Mouse (Mus musculus) left cerebral cortex, adult 18-20 months (tissue): ENCODE results near the gene Lrrc19. TPM values are rescaled to one million over a fixed set of nuclear protein-coding genes. Genes with fewer than 3 reads are reported as not detected.
"Not testable (repeated sequence)": the region's sequence is repeated elsewhere in the genome, so short reads cannot be mapped to it uniquely, and the experiment has no call there.

Experiments
- DNase-seq, 2 experiments: peaks; one replicate each; pipeline ENCODE4 v3.0.0; 2021 to 2022; ENCODE audit warnings: low spot score in 2 of 2, mixed read lengths in 1 of 2
- long read RNA-seq, 2 experiments: library from polyadenylated mRNA; stranded (forward); transcript quantifications; one replicate each; pipeline ENCODE4 v2.0.0; 2021
- total RNA-seq, 2 experiments: library from RNA; stranded (reverse); gene quantifications; 2 replicates each; pipeline ENCODE4 v1.2.3; 2021

The Lrrc19 gene
- not detected for total RNA-seq
- long read RNA-seq, experiment 1, partial matches to known transcripts = 0 of 1 reads
- long read RNA-seq, experiment 1, other reads (novel, unspliced or antisense) = 1 of 1 reads
- long read RNA-seq, experiment 2 = 0 reads

DNA sequence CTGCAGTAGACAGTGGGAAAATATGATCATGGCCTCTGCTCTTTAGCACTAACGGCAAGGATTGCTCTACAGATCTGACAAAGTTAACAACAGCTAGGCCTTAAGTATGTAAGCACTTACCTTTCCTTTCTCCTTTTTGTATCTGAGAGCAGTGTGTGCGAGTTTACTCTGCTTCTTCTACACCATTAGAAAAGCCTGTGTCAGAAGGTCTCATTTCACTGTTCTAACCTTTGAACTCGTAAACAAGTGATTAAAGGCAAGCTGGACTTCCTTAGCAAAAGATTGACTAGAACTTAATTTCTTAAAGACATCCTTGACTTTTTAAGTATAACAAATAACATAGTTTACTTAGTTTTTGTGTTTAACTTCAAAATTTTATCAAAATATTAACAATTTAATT is at the start of gene Lrrc19:
TSS of gene Lrrc19 (minus strand) at position 225 of the 400 bp plus-strand sequence.
- no peak for DNase-seq

DNA sequence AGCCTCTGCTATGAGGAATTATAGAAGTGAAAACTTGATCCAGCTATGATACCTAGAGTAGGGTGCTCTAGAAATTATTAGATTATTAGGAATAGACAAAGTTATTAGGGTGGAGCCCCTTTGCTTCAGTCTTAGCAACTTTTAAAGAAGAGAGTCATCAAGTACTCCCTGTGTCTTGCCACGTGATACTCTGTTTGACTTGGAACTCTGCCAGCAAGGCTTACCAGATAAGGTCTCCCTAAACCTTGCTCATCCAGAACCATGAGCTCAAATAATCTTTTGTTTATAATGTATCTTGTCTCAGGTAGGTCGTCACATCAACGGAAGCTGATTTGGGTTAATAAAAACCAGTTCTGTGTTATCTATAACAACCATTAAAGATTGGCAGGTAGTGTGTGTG is 46.4 kb upstream of the Lrrc19 start:
- no peak for DNase-seq

DNA sequence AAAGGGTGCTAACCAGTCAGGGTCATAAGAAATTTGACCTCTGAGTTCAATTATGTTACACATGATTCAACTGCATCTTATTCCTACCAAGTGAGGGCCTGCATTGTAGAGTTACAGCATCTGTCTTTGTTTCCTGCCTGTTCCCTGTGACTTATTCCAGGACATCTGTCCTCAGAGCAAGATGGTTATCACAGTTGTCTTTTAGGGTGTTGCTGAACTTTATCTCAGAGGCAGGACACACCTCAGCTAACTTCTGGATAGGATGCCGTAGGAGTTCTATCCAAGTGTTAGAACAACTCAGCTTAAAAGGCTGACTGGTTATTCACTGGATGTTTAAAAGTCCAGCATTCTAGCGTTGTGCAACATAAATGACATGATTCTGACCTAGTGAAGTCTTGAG is 42.2 kb upstream of the Lrrc19 start:
- DNase-seq = no peak

DNA sequence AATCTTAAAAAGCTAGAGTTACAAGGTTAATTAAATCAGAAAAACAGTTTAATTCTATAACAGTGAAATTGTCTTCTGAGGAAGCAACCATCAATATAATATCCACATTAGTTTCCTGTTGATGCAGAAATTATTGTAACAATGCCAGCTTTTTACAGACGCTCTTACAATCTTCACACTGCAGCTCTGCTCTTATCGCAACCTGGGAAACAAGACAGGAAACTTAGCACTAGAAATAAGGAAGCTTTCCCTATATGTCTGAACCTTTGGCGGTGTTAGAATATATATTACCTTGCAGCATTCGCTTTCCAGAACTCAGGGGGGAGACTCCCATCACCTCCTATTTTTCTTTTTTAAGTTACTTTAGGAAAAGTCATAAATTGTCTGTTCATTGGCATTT is 41.1 kb upstream of the Lrrc19 start:
- no peak for DNase-seq

DNA sequence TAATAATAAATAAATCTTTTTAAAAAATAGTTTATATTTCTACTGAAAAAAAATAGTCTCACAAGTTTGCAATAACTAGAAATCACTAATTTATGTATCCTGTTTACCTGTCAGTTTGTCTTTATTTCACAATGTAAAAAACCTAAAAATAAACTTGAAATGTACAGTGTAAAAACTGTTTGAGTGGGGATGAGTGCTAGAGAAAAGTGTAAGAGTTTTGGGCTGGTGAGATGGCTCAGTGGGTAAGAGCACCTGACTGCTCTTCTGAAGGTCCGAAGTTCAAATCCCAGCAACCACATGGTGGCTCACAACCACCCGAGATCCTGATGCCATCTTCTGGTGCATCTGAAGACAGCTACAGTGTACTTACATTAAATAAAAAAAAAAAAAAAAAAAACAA is 39.9 kb upstream of the Lrrc19 start:
- not testable (repeated sequence) for DNase-seq

DNA sequence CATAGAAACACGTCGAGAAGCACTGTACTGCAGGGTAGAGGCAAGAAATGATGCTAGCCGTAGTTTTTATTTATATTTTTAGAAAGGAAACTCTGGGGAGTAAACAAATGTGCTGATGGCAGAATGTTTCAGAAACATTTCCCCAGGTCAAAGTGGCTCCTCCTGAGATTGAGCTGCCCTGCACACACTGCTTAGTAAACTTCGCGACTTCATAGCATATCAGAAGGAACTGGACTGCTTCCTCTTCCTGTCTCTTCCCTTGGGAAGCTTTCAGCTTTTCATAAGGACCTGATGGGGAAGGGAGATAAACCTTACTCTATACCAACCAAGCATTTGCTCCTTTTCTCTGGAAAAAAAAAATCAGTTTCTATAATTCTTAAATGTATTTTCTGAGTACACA is 33.4 kb upstream of the Lrrc19 start:
- DNase-seq = no peak

DNA sequence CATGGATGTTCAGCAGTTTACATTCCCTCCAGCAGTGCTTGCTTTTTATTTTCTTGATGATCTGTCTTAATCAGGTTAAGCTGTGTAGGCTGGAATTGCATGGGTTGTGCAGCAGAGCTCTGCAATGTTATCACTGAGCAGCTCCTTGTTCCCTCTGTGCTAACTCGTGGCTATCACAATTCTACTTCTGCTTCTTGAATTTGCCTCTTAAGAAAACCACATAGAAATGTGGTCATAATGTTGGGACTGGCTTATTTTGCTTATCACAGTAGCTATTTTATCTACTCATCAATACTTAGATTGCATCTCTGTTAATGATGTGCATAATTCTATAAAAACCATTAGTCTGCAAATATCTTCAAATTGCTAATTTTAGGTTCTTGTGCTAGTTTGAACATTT is 32.1 kb upstream of the Lrrc19 start:
- no peak for DNase-seq

DNA sequence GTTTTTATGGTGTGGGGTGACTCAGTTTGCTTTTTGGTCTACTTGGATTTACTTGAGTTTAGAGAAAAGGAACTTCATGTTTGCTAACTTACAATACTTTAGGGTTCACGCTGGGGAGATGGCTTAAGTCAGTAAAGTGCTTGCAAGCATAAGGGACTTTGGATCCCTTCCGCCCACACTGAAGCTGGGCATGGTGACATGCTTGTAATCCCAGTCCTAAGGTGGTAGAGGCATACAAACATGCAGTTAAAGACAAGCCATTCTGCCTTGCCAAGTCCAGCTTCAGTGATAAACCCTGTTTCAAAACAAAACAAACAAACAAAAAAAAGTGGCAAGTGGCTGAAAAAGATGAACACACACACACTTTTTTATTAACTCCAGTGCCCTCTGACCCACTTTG is 31.2 kb upstream of the Lrrc19 start:
- DNase-seq = no peak

DNA sequence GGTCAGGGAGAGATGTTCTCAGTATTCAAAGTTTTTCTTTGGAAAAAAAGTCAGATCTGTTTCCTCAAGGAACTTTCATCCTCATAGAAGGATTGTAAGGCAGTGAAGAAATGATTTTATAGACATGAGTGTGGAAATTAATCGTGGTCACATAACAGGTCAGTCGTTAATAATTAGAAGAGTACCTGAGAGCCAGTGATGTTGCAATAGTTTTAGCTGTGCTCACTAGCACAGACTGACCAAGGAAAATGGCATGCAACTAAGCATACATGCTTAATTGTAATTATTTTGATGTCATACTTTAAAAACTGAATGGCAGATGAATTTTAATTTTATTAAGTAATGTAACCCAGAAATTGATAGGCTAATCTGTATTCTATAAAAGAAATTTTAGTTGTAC is 30.7 kb upstream of the Lrrc19 start:
- no peak for DNase-seq

DNA sequence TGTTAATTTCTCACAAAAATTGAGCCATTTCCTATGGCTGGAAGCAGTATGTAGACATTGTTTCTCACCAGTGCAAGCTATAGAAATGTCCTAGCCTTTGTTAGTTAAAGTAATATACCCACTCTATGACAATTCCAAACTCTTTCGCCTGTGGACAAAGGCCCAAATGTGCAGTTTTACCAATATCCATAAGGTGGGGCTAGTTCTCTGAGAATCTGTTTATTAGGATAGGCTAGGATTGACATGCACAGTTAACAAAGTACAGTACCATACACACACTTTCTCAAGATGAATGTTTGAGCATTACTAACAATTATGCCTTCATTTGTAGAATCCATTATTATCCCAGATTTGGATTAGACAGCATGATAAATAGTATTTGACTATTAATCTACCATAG is 19.8 kb upstream of the Lrrc19 start:
- DNase-seq = peak in 1 of 2 experiments; percentile 2

DNA sequence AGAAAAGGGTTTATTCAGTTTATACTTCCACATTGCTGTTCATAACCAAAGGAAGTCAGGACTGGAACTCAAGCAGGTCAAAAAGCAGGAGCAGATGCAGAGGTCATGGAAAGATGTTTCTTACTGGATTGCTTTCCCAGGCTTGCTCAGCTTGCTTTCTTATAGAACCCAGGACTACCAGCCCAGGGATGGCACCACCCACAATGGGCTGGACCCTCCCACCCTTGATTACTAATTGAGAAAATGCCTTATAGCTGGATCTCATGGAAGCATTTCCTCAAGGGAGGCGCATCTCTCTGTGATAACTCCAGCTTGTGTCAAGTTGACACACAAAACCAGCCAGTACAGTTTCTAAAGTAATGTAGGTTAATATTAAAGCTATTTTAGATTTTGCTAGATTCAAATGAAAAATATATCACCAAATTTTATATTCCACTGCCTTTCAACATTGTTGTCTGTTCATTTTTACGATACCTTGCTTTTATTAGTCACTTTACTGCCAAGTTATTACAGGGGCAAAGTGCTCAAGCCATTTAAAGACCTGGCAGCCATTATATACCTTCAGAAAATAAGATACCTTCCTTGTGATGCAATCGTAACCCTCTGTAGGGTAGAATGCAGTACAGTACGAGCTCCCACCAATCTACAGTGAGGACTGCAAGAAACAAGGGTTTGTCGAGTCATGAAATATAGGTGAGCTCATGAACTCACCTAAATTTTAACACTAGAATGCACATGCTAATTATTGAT is 657 bp upstream of the Lrrc19 start:
- not testable (repeated sequence) for DNase-seq

DNA sequence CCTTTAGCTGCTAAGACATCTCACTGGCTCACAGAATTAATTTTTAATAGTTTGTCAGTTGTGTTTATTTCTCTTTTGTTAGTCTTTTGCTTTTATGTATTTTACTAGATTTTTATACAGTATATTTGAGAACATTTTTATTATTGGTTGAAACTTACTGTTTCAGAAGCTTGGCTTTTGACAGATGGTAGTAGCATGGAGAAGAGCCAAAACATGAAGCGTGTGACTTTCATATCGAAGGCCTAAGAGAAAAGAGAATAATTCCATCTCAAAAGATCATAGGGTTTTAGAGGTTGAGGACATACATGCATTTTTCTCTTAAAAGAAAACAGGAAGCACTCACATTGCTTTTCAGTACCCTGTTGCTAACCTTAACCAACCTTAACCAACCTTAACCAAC is 6.8 kb downstream of the Lrrc19 start:
- DNase-seq = no peak

DNA sequence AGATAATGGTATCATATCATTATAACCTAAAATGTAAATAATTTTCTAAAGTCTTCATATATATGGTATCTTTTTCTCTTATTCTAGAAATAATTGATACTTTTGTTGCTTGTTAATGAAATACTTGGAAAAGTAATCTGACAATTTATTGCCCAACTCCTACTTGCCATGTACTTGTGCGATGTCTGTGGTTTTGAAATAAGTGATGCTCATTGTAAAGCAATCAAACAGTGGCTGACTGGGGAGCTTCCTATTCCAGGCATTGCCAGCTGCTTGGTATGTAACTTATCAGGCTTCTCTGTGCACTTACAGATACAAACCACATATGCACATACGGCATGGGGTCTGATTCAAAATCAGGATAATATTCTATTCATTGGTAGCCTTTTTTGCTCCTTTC is 29.9 kb downstream of the Lrrc19 start:
- DNase-seq = no peak

DNA sequence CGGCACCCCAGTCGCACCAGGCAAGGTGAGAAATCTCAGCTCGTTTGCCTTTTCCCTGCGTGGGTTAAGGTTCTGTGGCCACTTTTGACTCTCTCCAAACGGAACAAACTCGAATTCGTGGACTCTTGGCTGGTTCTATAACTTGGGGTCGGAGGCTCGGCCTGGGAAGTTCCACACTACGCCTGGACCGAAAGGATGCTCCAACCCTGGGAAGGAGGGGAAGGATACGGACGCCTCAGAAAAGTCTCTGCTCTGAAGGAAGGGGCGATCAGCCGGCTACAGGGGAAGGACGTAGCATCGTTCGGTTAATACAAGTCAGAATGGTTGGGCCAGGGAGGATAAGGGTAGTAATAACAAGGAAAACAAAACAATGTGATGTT is 35.3 kb downstream of the Lrrc19 start:
- no peak for DNase-seq

DNA sequence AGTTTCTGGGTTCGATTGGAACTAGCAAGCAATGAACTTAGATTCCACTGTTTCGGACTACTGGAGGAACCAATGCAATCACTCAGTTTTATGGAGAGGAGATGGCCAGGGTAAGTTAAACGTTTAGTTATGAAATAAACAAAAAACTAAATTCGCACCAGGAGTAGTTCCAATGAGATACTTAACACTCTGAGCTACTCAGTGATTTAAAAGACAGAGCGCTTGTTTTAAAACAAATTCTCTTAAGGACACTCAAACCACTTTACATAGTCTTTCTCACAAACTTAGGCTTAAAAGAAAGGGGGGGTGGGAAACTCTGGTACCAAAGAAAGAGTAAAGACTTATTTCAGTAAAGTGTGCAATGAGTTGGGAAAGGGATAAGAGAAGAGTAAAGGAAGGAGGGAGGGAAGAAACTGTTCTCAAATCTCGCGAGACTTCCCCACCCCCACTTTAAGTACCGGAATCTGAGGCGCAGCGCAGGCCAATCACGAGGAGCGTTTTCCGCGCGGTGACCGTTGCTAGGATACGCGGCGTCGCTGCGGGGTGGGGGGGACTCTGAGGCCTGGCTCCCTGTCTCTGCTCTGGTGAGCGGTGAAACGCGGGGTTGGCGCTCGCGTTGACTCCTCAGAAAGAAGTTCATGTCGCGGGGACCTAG is 35.8 kb downstream of the Lrrc19 start, which contains the start of gene Ift74:
TSS of gene Ift74 (plus strand) at position 520 of the 655 bp plus-strand sequence.
- DNase-seq = peak; percentile 94 to 95

DNA sequence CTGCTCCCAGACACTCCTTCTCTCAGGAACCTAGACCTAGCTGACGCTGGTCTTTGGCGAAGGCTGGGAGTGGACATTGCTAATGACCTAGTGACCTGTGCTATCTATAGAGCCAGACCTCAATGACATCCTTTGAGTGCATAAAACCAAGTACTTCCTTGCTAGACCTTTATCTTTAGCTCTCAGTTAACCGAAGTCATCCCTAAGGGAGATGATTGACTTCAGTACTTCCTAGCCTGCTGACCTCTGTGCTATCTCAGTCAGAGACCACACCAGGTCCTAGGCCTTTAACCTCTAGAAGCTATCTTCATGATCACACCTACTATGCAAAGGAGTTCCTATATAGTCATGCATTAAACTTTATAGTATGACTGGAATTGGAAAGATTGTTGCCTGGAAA is 39.6 kb downstream of the Lrrc19 start:
- DNase-seq = no peak

DNA sequence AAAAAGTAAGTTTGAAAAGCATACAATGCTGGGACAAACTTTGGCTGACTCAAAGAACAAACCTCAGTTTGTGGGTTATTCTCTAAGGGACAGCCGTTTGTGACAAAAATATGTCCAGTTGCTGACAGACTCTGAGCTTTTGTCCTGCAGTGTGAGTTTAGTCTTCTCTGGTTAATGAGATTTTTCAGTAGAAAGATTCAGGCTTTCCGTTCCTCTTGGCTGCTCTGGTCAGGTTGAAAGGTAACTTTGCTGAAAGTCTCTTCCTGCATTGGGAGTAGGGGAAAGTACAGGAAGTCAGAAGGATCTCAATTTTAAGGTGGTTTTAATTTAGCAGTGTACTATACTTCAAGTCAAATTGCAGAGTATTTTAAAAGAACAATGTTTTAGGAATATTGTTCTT is 44.4 kb downstream of the Lrrc19 start:
- DNase-seq = no peak

DNA sequence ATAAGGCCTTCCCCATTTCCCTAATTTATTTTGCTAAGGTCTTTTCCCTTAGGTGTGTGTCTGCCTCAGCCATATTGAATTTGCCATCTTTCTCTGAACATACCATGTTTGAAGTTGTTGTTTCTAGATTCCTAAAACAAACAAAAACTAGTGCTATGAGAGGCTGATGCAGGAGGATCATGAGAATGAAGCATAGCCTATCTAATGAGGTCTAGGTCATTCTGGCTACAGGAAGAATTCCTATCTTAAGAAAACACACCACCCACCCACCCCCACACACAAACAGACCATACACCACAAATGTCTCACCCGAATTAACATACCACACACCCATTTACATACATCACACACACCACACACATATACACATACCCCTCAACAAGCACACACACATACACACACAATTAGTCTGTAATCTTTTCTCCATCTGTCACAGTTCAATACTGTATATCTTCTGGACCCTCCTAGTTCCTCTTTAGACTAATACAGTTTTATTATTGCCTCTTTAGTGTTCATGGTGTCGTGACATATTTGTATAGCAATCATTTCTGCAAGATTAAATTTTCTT is 45.4 kb downstream of the Lrrc19 start:
- no peak for DNase-seq

DNA sequence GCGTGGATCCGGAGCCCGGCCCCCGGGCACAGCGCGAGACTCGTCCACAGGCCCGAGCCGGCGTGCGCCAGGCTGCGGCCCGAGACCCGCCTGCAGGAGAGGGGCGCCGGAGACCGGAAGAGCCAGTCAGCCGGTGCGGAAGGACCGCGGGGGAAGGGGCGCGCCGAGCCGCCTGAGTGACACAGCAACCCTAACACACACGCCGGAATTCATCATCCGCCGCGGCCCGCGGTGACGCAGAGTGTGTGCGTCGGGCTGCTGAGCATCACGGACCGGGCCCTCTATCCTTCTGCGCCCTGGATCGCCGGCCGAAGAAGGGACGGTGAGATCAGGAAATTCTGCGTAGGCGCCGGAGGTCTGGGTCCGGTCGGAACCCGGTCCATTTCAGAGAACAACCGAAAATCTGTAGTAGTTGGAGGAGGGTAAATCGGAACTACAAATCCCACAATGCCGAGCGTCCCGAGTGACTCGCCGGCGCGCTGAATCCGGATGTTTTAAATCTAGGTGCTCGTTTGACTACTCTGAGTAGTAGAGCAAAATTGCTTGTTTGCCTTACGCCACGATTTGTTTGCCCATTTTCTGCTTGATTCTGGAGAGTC is 46.8 kb downstream of the Lrrc19 start, which contains the start of gene Plaa:
TSS of gene Plaa (minus strand) at position 214 of the 599 bp plus-strand sequence.
- DNase-seq = peak; percentile 90 to 97

DNA sequence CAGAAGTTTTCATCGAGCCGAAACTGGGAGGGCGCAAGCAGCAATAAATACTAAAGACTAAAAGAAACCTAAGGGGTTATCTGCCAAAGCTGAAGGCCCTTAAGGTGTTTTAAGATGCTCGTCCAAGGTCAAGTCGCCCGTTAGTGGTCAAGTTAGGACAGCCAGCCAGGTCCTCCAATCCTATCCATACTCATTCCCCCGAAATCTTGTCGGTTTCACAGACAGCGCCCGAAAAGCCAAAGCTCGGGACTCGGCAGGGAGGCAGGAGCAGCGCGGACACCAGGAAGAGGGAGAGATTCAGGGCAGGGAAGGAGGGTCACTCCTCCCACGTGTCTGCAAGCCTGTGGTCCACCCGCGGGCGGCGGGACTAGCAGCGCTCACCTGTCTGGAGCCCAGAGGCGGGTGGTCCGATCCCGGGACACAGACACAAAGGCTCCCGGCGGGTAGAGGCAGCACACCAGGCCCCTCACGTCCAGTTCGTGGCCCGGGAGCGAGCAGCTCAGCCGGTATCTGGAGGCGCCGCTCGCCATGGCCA is 47.4 kb downstream of the Lrrc19 start:
- DNase-seq = peak in 1 of 2 experiments; percentile 44

DNA sequence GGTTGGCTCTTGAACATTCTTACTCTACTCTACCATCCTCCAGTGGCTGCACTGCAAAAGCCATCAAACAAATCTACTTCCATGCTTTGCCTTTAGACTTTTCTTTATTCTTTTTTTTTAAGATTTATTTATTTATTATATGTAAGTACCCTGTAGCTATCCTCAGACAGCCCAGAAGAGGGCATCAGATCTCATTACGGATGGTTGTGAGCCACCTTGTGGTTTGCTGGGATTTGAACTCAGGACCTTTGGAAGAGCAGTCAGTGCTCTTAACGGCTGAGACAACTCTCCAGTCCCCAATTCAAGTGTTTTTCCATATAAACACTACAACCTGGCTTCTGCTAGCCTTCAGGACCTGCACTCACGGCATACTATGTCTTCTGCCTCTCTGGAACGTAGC is 48.5 kb downstream of the Lrrc19 start:
- no peak for DNase-seq

DNA sequence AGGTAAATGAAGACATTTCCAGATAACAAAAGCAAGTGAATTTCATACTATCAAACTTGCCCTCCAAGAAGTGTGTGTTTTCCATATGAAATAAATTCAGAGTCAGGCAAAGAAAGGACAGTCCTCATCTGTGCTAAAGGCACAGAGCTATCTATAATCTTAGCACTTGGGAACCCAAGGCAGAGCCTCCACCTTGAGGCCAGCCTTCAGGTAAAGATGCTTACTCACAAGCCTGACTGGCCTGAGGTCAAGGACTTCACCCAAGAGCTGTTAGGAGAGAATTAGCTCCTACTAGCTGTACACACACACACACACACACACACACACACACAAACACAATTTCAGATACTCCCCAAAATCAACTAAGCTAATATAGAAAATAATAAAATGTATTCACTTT is 57.2 kb downstream of the Lrrc19 start:
- no peak for DNase-seq
